Mouse (Mus musculus) mesoderm, embryonic 11.5 days (tissue): ENCODE measurements around the gene Mllt10.

Experiments used
- DNase-seq: peaks from one replicate; pipeline ENCODE4 v3.0.0-alpha.2; 2012; ENCODE audit warnings: low read depth, low spot score

Gene Mllt10

GRCm38 (mm10) chr2:18034371-18035250 lies 20.4 kb upstream of the Mllt10 start:
- no peak for DNase-seq

- DNase-seq = no peak
These were observed 17.5 kb upstream of the Mllt10 start, which contains the start of gene A930004D18Rik for GRCm38 (mm10) chr2:18037491-18037890. TSS of gene A930004D18Rik (minus strand) at chr2:18037737.

- no peak for DNase-seq
These were observed 16.8 kb upstream of the Mllt10 start for GRCm38 (mm10) chr2:18038141-18038752.

GRCm38 (mm10) chr2:18038895-18039371 lies 16.1 kb upstream of the Mllt10 start:
- DNase-seq = no peak

- DNase-seq = peak; percentile 75
These were observed 15.3 kb upstream of the Mllt10 start for GRCm38 (mm10) chr2:18039566-18040290.

GRCm38 (mm10) chr2:18040347-18041160 lies 14.5 kb upstream of the Mllt10 start:
- DNase-seq = peak; percentile 43

- DNase-seq = peak; percentile 65
These were observed 13.7 kb upstream of the Mllt10 start for GRCm38 (mm10) chr2:18041199-18041885.

- no peak for DNase-seq
These were observed 9.8 kb upstream of the Mllt10 start for GRCm38 (mm10) chr2:18045143-18045780.

GRCm38 (mm10) chr2:18045781-18046181 lies 9.3 kb upstream of the Mllt10 start:
- no peak for DNase-seq

GRCm38 (mm10) chr2:18046186-18046585 lies 8.9 kb upstream of the Mllt10 start:
- no peak for DNase-seq

- DNase-seq = peak; percentile 47
These were observed 8.0 kb upstream of the Mllt10 start for GRCm38 (mm10) chr2:18046758-18047645.

- DNase-seq = peak; percentile 70
These were observed 7.2 kb upstream of the Mllt10 start for GRCm38 (mm10) chr2:18047646-18048452.

- DNase-seq = peak; percentile 83
These were observed 6.5 kb upstream of the Mllt10 start, which contains the start of gene Skida1 for GRCm38 (mm10) chr2:18048453-18049075. TSS of gene Skida1 (minus strand) at chr2:18049051.

- DNase-seq = no peak
These were observed 5.7 kb upstream of the Mllt10 start for GRCm38 (mm10) chr2:18049279-18049821.

- no peak for DNase-seq
These were observed 5.0 kb upstream of the Mllt10 start for GRCm38 (mm10) chr2:18050018-18050417.

- DNase-seq = peak; percentile 41
These were observed 4.5 kb upstream of the Mllt10 start for GRCm38 (mm10) chr2:18050541-18050985.
